Mouse (Mus musculus): ENCODE data around the gene Grin2b. TPM values are rescaled to one million over a fixed set of nuclear protein-coding genes. Genes with fewer than 3 reads are reported as not detected.

Gene Grin2b
- polyA plus RNA-seq, 1 experiment from 2014 or later: 4.3 TPM

GRCm38 (mm10) chr6:136079991-136080734 is 93.1 kb downstream of the Grin2b start:
- Histone ChIP-seq H3K4me3 (no peak overlapping the region), H3K27me3 (no peaks in the 10 kb centered on the region), H3K27ac (no peak overlapping the region), H3K4me2 (replicated peaks) (no peak overlapping the region), H3K36me3 (no peaks in the 10 kb centered on the region), H3K4me1 (no peaks in the 10 kb centered on the region), H3K9me3 (no peaks in the 10 kb centered on the region), H3K9ac (no peak overlapping the region)
- 75% methylated on average over 17 of the region's 17 CpGs for WGBS
- no peak for ATAC-seq (ENCODE audit: low FRiP score, low read depth)

GRCm38 (mm10) chr6:136072326-136073054 is 100.8 kb downstream of the Grin2b start:
- no peaks in the 10 kb centered on the region for H3K27me3 ChIP-seq
- no peaks in the 10 kb centered on the region for H3K9me3 ChIP-seq
- H3K27ac ChIP-seq: no peak overlapping the region
- no peak overlapping the region for H3K4me2 ChIP-seq (replicated peaks)
- no peaks in the 10 kb centered on the region for H3K4me1 ChIP-seq
- H3K4me3 ChIP-seq: no peak overlapping the region
- WGBS: 85% methylated on average over 13 of the region's 13 CpGs
- no peaks in the 10 kb centered on the region for H3K36me3 ChIP-seq
- no peak for ATAC-seq (ENCODE audit: low FRiP score, low read depth)
- no peak overlapping the region for H3K9ac ChIP-seq

- H3K9me3 ChIP-seq: no peaks in the 10 kb centered on the region
- no peak overlapping the region for H3K27ac ChIP-seq
- H3K4me1 ChIP-seq: no peaks in the 10 kb centered on the region
- no peak for ATAC-seq (ENCODE audit: low FRiP score, low read depth)
- no peak overlapping the region for H3K4me2 ChIP-seq (replicated peaks)
- H3K36me3 ChIP-seq: no peaks in the 10 kb centered on the region
- no peak overlapping the region for H3K9ac ChIP-seq
- WGBS: 87% methylated on average over 7 of the region's 7 CpGs
- H3K27me3 ChIP-seq: no peaks in the 10 kb centered on the region
- no peak overlapping the region for H3K4me3 ChIP-seq
Observed at GRCm38 (mm10) chr6:136070101-136070500, 103.2 kb downstream of the Grin2b start.

- WGBS: 55% methylated on average over 1 of the region's 1 CpGs
- H3K36me3 ChIP-seq: no peaks in the 10 kb centered on the region
- no peak overlapping the region for H3K4me2 ChIP-seq (replicated peaks)
- no peaks in the 10 kb centered on the region for H3K4me1 ChIP-seq
- H3K27ac ChIP-seq: no peak overlapping the region
- H3K9me3 ChIP-seq: no peaks in the 10 kb centered on the region
- no peaks in the 10 kb centered on the region for H3K27me3 ChIP-seq
- no peak overlapping the region for H3K9ac ChIP-seq
- ATAC-seq (ENCODE audit: low FRiP score, low read depth): no peak
- no peak overlapping the region for H3K4me3 ChIP-seq
Observed at GRCm38 (mm10) chr6:136053346-136053745, 120.0 kb downstream of the Grin2b start.

- whole genome bisulfite sequencing: 81% methylated on average over 4 of the region's 4 CpGs
- Histone ChIP-seq H3K9ac (no peak overlapping the region), H3K4me2 (replicated peaks) (no peak overlapping the region), H3K4me3 (no peak overlapping the region), H3K36me3 (no peaks in the 10 kb centered on the region), H3K4me1 (no peaks in the 10 kb centered on the region), H3K27me3 (no peaks in the 10 kb centered on the region), H3K9me3 (no peaks in the 10 kb centered on the region), H3K27ac (no peak overlapping the region)
- no peak for ATAC-seq (ENCODE audit: low FRiP score, low read depth)
Observed at GRCm38 (mm10) chr6:136050346-136050745, 123.0 kb downstream of the Grin2b start.

- 83% methylated on average over 2 of the region's 2 CpGs for WGBS
- H3K4me3 ChIP-seq: no peak overlapping the region
Observed at GRCm38 (mm10) chr6:136048084-136048483, 125.2 kb downstream of the Grin2b start.

GRCm38 (mm10) chr6:136046091-136046490 is 127.2 kb downstream of the Grin2b start:
- ATAC-seq (ENCODE audit: low FRiP score, low read depth): no peak
- no peak overlapping the region for H3K27ac ChIP-seq
- no peak overlapping the region for H3K4me3 ChIP-seq
- no peaks in the 10 kb centered on the region for H3K36me3 ChIP-seq
- WGBS: 84% methylated on average over 7 of the region's 7 CpGs
- no peaks in the 10 kb centered on the region for H3K27me3 ChIP-seq
- H3K9me3 ChIP-seq: no peaks in the 10 kb centered on the region
- H3K4me1 ChIP-seq: no peaks in the 10 kb centered on the region
- no peak overlapping the region for H3K9ac ChIP-seq
- H3K4me2 ChIP-seq (replicated peaks): no peak overlapping the region

More at GRCm38 (mm10) chr6:136048084-136048483, 125.2 kb downstream of the Grin2b start:
- no peaks in the 10 kb centered on the region for H3K4me1 ChIP-seq
- no peaks in the 10 kb centered on the region for H3K9me3 ChIP-seq
- no peak overlapping the region for H3K9ac ChIP-seq
- H3K27me3 ChIP-seq: no peaks in the 10 kb centered on the region
- no peaks in the 10 kb centered on the region for H3K36me3 ChIP-seq
- no peak overlapping the region for H3K4me2 ChIP-seq (replicated peaks)
- no peak for ATAC-seq (ENCODE audit: low FRiP score, low read depth)
- no peak overlapping the region for H3K27ac ChIP-seq

- H3K4me3 ChIP-seq: no peak overlapping the region
- H3K27me3 ChIP-seq: no peaks in the 10 kb centered on the region
- H3K36me3 ChIP-seq: no peaks in the 10 kb centered on the region
- 77% methylated on average over 5 of the region's 5 CpGs for WGBS
- H3K9ac ChIP-seq: no peak overlapping the region
- H3K4me1 ChIP-seq: no peaks in the 10 kb centered on the region
- no peak overlapping the region for H3K27ac ChIP-seq
- no peak overlapping the region for H3K4me2 ChIP-seq (replicated peaks)
- no peaks in the 10 kb centered on the region for H3K9me3 ChIP-seq
- no peak for ATAC-seq (ENCODE audit: low FRiP score, low read depth)
Observed at GRCm38 (mm10) chr6:136044461-136044860, 128.8 kb downstream of the Grin2b start.

- no peak overlapping the region for H3K4me2 ChIP-seq (replicated peaks)
- 72% methylated on average over 3 of the region's 3 CpGs for WGBS
- no peaks in the 10 kb centered on the region for H3K27me3 ChIP-seq
- no peak overlapping the region for H3K9ac ChIP-seq
- H3K27ac ChIP-seq: no peak overlapping the region
- H3K36me3 ChIP-seq: no peaks in the 10 kb centered on the region
- H3K9me3 ChIP-seq: no peaks in the 10 kb centered on the region
- no peak for ATAC-seq (ENCODE audit: low FRiP score, low read depth)
- H3K4me3 ChIP-seq: no peak overlapping the region
- H3K4me1 ChIP-seq: no peaks in the 10 kb centered on the region
Observed at GRCm38 (mm10) chr6:136042375-136042774, 130.9 kb downstream of the Grin2b start.

- WGBS: 84% methylated on average over 8 of the region's 8 CpGs
- no peak for ATAC-seq (ENCODE audit: low FRiP score, low read depth)
- Histone ChIP-seq H3K4me1 (no peaks in the 10 kb centered on the region), H3K4me2 (replicated peaks) (no peak overlapping the region), H3K36me3 (no peaks in the 10 kb centered on the region), H3K9ac (no peak overlapping the region), H3K27me3 (no peaks in the 10 kb centered on the region), H3K9me3 (no peaks in the 10 kb centered on the region), H3K27ac (no peak overlapping the region), H3K4me3 (no peak overlapping the region)
Observed at GRCm38 (mm10) chr6:136041821-136042220, 131.5 kb downstream of the Grin2b start.

- 80% methylated on average over 3 of the region's 3 CpGs for whole genome bisulfite sequencing
- ATAC-seq (ENCODE audit: low FRiP score, low read depth): no peak
- Histone ChIP-seq H3K4me3 (no peak overlapping the region), H3K4me1 (no peaks in the 10 kb centered on the region), H3K9ac (no peak overlapping the region), H3K27me3 (no peaks in the 10 kb centered on the region), H3K27ac (no peak overlapping the region), H3K36me3 (no peaks in the 10 kb centered on the region), H3K4me2 (replicated peaks) (no peak overlapping the region), H3K9me3 (no peaks in the 10 kb centered on the region)
Observed at GRCm38 (mm10) chr6:136040931-136041330, 132.4 kb downstream of the Grin2b start.

GRCm38 (mm10) chr6:136029235-136029939 is 143.9 kb downstream of the Grin2b start:
- Histone ChIP-seq H3K27ac (no peak overlapping the region), H3K4me2 (replicated peaks) (no peak overlapping the region), H3K9me3 (no peaks in the 10 kb centered on the region), H3K4me3 (no peak overlapping the region), H3K27me3 (no peaks in the 10 kb centered on the region), H3K36me3 (no peaks in the 10 kb centered on the region), H3K9ac (no peak overlapping the region), H3K4me1 (no peaks in the 10 kb centered on the region)
- no peak for ATAC-seq (ENCODE audit: low FRiP score, low read depth)
- 77% methylated on average over 4 of the region's 4 CpGs for WGBS
